Mouse (Mus musculus) stomach, postnatal 0 days (tissue): Measurements from ENCODE around the gene Vpreb2.

Source experiments
- CTCF ChIP-seq: IDR thresholded peaks from 2 replicates; pipeline ENCODE4 v1.5.1; 2016; ENCODE audit warnings: antibody characterized with exemption, low read depth, mild to moderate bottlenecking, moderate library complexity
- EP300 ChIP-seq: optimal IDR thresholded peaks from 2 replicates; pipeline ENCODE3; 2016; ENCODE audit warnings: antibody characterized with exemption

DNA sequence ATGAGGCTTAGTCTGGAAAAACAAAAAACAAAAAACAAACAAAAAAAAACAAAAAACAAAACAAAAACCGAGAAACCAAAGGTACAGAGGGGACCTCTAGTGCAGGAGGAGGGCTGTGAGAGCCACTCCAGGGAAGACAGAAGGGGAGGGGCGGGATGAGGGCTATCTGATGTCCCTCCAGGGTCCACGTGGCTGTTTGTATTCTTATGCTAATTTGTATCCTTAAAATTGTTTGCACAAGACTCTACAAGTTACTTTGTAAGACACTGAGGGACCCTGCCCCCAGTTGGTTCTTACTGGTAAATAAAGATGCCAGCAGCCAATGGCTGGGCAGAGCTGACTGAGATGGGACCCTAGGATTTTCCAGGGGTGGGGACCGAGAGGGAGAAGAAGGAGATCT, 26.9 kb downstream of the Vpreb2 start:
- no peak for TF ChIP-seq CTCF
- no peak for TF ChIP-seq EP300
